Mouse (Mus musculus) megakaryocyte, embryonic 14.5 days (primary cell): ENCODE measurements around the gene Hps4.

Experiments used
- FLI1 ChIP-seq: IDR thresholded peaks from 2 replicates; pipeline ENCODE4 v1.6.1; 2012; ENCODE audit warnings: low read length, inconsistent platforms, mixed read lengths
- GATA1 ChIP-seq: IDR thresholded peaks from 3 replicates; pipeline ENCODE4 v1.6.1; 2012; ENCODE audit warnings: mixed read lengths, low read length, inconsistent platforms, borderline replicate concordance

DNA sequence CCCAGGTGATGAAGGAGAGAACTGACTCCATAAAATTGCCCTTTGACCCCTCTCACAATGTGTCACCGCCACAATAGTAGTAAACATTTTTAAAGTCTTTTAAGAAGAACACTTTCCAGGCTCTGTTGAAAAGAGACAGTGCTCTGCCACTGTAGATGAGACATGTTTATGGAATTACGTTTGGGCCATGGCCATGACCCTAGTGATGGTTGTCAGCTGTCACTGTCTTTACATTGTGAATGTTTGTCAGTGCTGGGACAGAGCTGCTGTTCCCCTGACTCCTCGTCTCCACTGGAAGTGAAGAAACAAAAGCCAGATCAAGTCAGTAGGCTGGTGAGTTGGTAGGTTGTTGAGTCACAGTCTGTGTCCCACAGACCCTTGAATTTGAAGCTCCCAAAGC, 59.6 kb downstream of the Hps4 start:
- TF ChIP-seq FLI1 (no peak), GATA1 (no peak)
